Mouse (Mus musculus): Measurements from ENCODE around the gene Rnf166.

GRCm38 (mm10) chr8:122520611-122521010 lies 44.7 kb upstream of the Rnf166 start:
- no peak for TF ChIP-seq CTCF (IDR thresholded peaks at IDR 0.05; ENCODE audit: control insufficient read depth, insufficient read depth, low read length)
- no peak for TF ChIP-seq POLR2A (IDR thresholded peaks at IDR 0.05; ENCODE audit: borderline replicate concordance, control insufficient read depth, low read depth, low read length)

All from bone marrow, adult 2 months (tissue).